ENCODE assay signal across 8 mouse cellular contexts in genomic region chr15:21109009-21109841, GRCm38 (mm10).
DNase-seq lines count a peak whose midpoint lies in the region; ATAC-seq and TF ChIP-seq lines count a peak whose summit lies in the region.

No protein-coding gene starts in this region.

- TF ChIP-seq POLR2A in MEL (IDR thresholded peaks at IDR 0.05; ENCODE audit: control insufficient read depth in 1 of 2, insufficient read depth in 1 of 2, low read depth in 1 of 2, low read length in 2 of 2, poor library complexity in 1 of 2) = no peak

- H3K79me2 ChIP-seq in MEL (ENCODE audit: control insufficient read depth, insufficient read depth, low read length, poor library complexity) = no peaks in the 10 kb centered on the region

- peak overlapping the region; percentile 69 for H3K4me2 ChIP-seq in heart, embryonic 13.5 days
- H3K4me2 ChIP-seq in forebrain, embryonic 11.5 days (ENCODE audit: low read depth, low read length, severe bottlenecking) = peak overlapping the region; percentile 42

- H3K9ac ChIP-seq in heart, embryonic 13.5 days = peak overlapping the region; percentile 73
- H3K9ac ChIP-seq in MEL (ENCODE audit: control insufficient read depth, low read depth, low read length, poor library complexity, severe bottlenecking) = peak overlapping the region; percentile 46
- H3K9ac ChIP-seq in forebrain, embryonic 11.5 days (ENCODE audit: low read length) = peak overlapping the region; percentile 23; the same call in 1 of the 2 replicates

- H3K4me3 ChIP-seq in heart, embryonic 13.5 days = peak overlapping the region; percentile 52
- peak overlapping the region; percentile 55 to 70 for H3K4me3 ChIP-seq in MEL (ENCODE audit: control insufficient read depth in 1 of 2, insufficient read depth in 1 of 2, low read depth in 2 of 2, low read length in 2 of 2)
- peak overlapping the region; percentile 5; the same call in 1 of the 2 replicates for H3K4me3 ChIP-seq in forebrain, embryonic 11.5 days (ENCODE audit: low read depth, low read length)

- no peak for TF ChIP-seq EP300 in MEL (IDR thresholded peaks at IDR 0.05; ENCODE audit: low read depth in 1 of 2, low read length in 2 of 2)

- no peak for ATAC-seq in heart, embryonic 13.5 days (ENCODE audit: extremely low read depth, insufficient number of reproducible peaks, low FRiP score, low TSS enrichment)
- ATAC-seq in forebrain, embryonic 11.5 days (replicated peaks; ENCODE audit: low FRiP score) = peak; percentile 83

- no peak for DNase-seq in heart, postnatal 25 days (ENCODE audit: low spot score)
- peak; percentile 53 for DNase-seq in MEL (ENCODE audit: low read depth, low spot score)
- DNase-seq in forebrain, embryonic 11.5 days (ENCODE audit: low spot score) = no peak
- DNase-seq in layer of hippocampus, postnatal 10 days (ENCODE audit: low spot score in 2 of 2) = peak; percentile 18 to 36
- DNase-seq in retina, postnatal 1 day = peak; percentile 66
- DNase-seq in gastrocnemius, postnatal 4 days (ENCODE audit: low spot score in 2 of 2) = no peak
- no peak for DNase-seq in adipocyte (ENCODE audit: low spot score)

- H3K27me3 ChIP-seq in heart, embryonic 13.5 days (replicated peaks) = peaks cover 4% of the 10 kb centered on the region; the same call in 1 of the 2 replicates
- H3K27me3 ChIP-seq in MEL (ENCODE audit: control insufficient read depth in 1 of 2, insufficient read depth in 2 of 2, low read length in 2 of 2) = no peaks in the 10 kb centered on the region
- no peaks in the 10 kb centered on the region for H3K27me3 ChIP-seq in forebrain, embryonic 11.5 days (ENCODE audit: control insufficient read depth, insufficient read depth, low read length)

- peak in 2 of 3 experiments; percentile 44 to 58; a peak in 4 of 6 replicates for TF ChIP-seq CTCF in MEL (IDR thresholded peaks at IDR 0.05 in 2 of 3, conservative IDR thresholded peaks at IDR 0.05 in 1 of 3; ENCODE audit: control insufficient read depth in 1 of 3, insufficient read depth in 1 of 3, low read depth in 2 of 3, low read length in 3 of 3, poor library complexity in 1 of 3, severe bottlenecking in 1 of 3)

- TF ChIP-seq RAD21 in MEL (IDR thresholded peaks at IDR 0.05; ENCODE audit: low read depth, low read length) = peak; percentile 63

- no peaks in the 10 kb centered on the region for H3K9me3 ChIP-seq in heart, embryonic 13.5 days
- H3K9me3 ChIP-seq in MEL (replicated peaks; ENCODE audit: insufficient read depth, low read length) = no peaks in the 10 kb centered on the region
- no peaks in the 10 kb centered on the region for H3K9me3 ChIP-seq in forebrain, embryonic 11.5 days (ENCODE audit: control insufficient read depth, low read length)

- peaks cover 3% of the 10 kb centered on the region; the same call in 1 of the 2 replicates for H3K4me1 ChIP-seq in heart, embryonic 13.5 days
- H3K4me1 ChIP-seq in MEL (ENCODE audit: control insufficient read depth in 1 of 2, insufficient read depth in 2 of 2, low read length in 2 of 2) = peaks cover 0 to 4% of the 10 kb centered on the region in 2 experiments; a peak in 1 of 4 replicates
- no peaks in the 10 kb centered on the region for H3K4me1 ChIP-seq in forebrain, embryonic 11.5 days (replicated peaks; ENCODE audit: control insufficient read depth, insufficient read depth, low read length)

- intact Hi-C loops in heart, postnatal 25 days (cut with DNase I) = no loop called here

- no peaks in the 10 kb centered on the region for H3K36me3 ChIP-seq in heart, embryonic 13.5 days
- no peaks in the 10 kb centered on the region for H3K36me3 ChIP-seq in MEL (ENCODE audit: control insufficient read depth in 1 of 2, insufficient read depth in 2 of 2, low read length in 2 of 2)
- H3K36me3 ChIP-seq in forebrain, embryonic 11.5 days (ENCODE audit: control insufficient read depth, insufficient read depth, low read length) = no peaks in the 10 kb centered on the region

- WGBS in heart, embryonic 13.5 days = 17% methylated on average over 11 of the region's 11 CpGs
- WGBS in forebrain, embryonic 11.5 days = 16% methylated on average over 11 of the region's 11 CpGs

- H3K27ac ChIP-seq in heart, embryonic 13.5 days (replicated peaks) = no peak overlapping the region
- no peak overlapping the region for H3K27ac ChIP-seq in MEL (ENCODE audit: control insufficient read depth, low read depth, low read length)
- no peak overlapping the region for H3K27ac ChIP-seq in forebrain, embryonic 11.5 days (ENCODE audit: low read depth, low read length)

TF ChIP-seq in MEL, 35 proteins besides CTCF, POLR2A, EP300 and RAD21:
- TF ChIP-seq ELF1 (IDR thresholded peaks at IDR 0.05; ENCODE audit: low read depth, low read length) (0 out of 2 replicates have a peak, but pooled peaks have one; percentile 24), SMC3 (IDR thresholded peaks at IDR 0.05; ENCODE audit: low read depth, low read length) (peak; percentile 65), ZNF384 (IDR thresholded peaks at IDR 0.05; ENCODE audit: low read depth, low read length) (peak; percentile 94), CHD1 (IDR thresholded peaks at IDR 0.05; ENCODE audit: low read depth, low read length) (no peak), MAZ (IDR thresholded peaks at IDR 0.05; ENCODE audit: low read depth, low read length) (peak; percentile 60; the same call in 1 of the 2 replicates), ZC3H11A (IDR thresholded peaks at IDR 0.05; ENCODE audit: low read depth, low read length) (peak; percentile 65), KAT2A (conservative IDR thresholded peaks at IDR 0.05; ENCODE audit: low read depth, low read length) (no peak)

Comparison
In these comparisons a context has a peak if more than half of its experiments do, and no peak if none do; other contexts are left out.
1. H3K4me3 ChIP-seq: peak in every context shown above with its lines; median percentile 62 in MEL; 52 in heart, embryonic 13.5 days; 5 in forebrain, embryonic 11.5 days.
2. H3K9ac ChIP-seq: peak in every context shown above with its lines; median percentile 73 in heart, embryonic 13.5 days; 46 in MEL; 23 in forebrain, embryonic 11.5 days.
3. DNase-seq: peak in MEL (single experiment), layer of hippocampus, postnatal 10 days (2 of 2) and retina, postnatal 1 day (single experiment); none in heart, postnatal 25 days (single experiment), forebrain, embryonic 11.5 days (single experiment), gastrocnemius, postnatal 4 days (0 of 2) and adipocyte (single experiment).